Mouse (Mus musculus): ENCODE data around the gene Il27ra.
"Not testable (repeated sequence)": the region's sequence is repeated elsewhere in the genome, so short reads cannot be mapped to it uniquely, and the experiment has no call there.

Il27ra gene

DNA sequence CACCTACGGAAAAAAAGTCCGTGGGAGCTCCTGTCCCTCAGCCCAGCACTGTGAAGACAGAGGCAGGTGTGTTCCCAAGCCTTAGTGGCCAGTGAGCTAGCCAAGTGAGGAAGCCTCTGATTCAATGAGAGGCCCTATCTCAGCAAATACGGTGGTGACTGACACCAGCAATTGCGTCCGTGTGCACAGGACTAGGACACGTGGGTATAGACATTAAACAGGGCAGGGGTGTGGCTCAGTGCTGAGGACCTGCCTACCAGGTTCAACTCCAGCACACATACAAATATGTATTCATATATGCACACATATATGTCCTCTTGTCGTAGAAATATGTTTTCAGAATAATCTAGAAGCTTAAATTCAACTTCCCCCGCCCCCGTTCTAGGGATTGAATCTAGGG lies 22.7 kb downstream of the Il27ra start:
- DNase-seq (ENCODE audit: low spot score) = no peak

GRCm38 (mm10) chr8:84015833-84016232 lies 26.6 kb downstream of the Il27ra start:
- DNase-seq (ENCODE audit: low spot score) = no peak

DNA sequence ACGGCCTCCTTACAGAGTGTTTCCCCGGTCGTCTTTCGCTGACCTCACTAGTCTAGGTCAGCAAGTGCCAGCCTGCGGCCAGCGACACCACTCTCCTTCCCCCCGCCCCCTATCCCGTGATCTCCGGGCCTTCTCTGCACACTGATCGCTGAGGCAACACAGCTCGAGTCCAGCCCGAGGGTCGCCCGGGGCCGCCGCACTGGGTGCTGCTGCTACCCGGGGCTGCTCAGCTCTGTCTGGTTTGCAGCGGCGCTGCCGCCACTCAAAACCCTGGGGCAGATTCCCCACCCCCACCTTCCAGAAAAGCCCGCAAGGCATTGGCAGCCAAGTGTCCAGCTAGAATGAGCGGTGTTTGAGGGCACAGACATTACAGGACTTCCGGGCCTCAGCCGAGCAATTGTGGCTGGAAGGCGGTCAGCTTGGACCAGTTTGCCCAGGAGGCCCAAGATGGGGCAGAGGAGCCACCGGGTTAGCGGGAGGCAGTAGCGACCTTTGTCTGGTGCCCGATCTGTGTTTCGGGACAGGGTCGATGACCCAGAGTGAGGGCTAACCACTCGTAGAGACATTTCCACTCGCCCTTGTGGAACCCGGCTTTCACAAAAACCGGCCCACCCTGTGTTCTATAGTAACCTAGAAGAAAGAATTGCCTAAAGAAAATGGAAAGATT lies 29.8 kb downstream of the Il27ra start:
- DNase-seq (ENCODE audit: low spot score) = no peak

DNA sequence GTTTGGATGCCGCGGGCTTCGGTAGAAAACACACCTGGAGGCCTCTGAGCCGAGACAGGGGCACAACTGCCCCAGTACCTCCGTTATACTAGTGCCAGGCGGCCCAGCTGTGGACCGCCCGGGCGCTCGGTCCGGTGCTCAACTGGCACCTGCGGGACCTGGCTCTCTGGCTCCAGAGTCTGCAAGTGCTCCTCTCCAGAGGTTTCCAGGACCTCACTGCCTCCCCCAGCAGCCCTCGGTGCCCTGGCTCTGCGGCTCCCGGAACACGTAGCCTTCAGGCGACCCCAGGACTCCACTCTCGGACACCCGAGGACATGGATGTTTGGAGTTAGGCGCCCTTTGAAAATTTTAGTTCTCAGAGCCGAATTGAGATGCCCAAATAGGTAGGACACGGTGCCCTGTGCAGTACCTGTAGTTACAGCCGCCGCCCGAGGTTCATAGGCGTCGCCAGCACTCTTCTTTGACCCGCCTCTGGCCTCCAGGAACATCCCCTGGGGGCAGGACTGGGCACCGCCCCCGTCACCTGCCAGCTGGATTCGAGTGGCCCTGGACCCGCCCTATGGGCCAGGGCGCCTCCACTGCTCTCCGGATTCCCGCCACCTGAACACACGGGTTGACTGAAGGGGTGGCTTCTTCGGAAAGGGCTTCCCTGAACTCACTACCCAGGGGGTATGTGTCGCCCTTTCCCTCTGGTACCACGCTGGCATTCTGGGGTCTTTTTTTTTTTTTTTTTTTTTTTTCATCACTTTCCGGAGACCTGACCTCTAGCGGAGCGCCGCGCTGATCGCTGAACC lies 30.5 kb downstream of the Il27ra start, which contains the start of gene 2210011C24Rik:
Gene 2210011C24Rik, minus strand, starts transcription at position 467 of the 794 bp plus-strand sequence.
- no peak for DNase-seq (ENCODE audit: low spot score)

DNA sequence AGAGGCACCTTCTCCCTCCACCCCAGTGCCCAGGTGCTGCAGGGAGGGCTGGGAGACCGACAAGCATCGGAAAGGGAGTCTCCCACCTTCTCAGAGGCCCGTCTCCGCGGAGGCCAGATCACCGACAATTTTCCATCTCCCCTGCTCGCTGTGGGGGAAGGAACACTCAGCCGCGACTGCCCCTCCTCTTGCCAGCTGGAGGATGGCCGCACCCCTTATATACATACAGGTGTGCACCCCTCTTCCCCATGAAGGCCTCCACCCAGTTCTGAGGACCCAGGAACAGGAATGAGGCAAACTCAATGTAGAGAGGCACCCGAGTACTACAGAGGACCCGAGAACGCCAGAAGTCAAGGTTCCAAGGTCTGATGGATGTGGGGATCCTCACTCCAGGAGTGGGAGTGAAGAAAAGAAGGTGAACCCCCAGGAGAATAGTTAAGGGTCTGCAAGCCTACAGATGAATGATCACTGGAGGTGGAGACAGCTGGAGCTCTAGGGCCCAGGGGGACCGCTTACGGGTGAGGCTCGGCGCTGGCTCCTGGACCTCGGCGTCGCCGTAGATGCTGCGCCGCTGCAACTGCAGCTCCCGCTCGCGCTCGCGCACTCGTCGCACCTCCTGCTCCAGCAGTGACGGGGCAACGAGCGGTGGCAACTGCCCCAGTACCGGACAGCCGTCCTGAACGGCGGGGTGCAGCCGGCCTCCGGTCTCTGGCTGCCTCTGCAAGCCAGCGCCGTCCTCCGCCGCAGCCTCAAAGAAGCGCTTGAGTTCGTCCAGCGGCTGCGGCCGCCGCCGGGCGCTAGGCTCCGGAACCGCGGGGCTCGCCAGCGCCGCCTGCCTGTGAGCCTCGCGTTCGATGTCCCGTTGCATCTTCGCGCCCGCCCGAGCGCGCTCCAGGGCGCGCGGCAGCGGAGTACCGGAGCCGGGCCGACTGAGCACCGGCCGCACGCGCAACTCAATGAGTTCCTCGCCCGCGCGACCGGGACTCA lies 31.5 kb downstream of the Il27ra start:
- DNase-seq (ENCODE audit: low spot score) = peak; percentile 65

GRCm38 (mm10) chr8:84009876-84010275 lies 32.5 kb downstream of the Il27ra start:
- peak; percentile 86 for DNase-seq (ENCODE audit: low spot score)

DNA sequence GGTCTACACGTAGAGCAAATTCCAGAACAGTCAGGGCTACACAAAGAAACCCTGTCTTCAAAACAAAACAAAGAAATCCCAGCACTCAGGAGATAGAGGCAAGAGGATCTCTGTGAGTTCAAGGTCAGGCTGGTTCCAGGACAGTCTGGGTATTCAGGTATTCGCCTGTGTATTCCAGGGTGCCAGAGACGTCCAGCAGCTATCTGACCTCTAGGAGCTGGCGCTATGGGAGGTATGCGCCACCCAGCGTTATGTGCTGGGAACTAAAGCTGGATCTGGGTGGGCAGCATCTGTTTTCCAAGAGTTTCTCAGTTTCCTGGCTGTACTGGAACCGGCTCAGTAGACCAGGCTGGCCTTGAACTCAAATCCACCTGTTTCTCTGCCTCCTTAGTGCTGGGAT lies 34.0 kb downstream of the Il27ra start:
- DNase-seq (ENCODE audit: low spot score) = no peak

- DNase-seq (ENCODE audit: low spot score) = not testable (repeated sequence)
Observed at GRCm38 (mm10) chr8:84005502-84005901, 36.9 kb downstream of the Il27ra start.

DNA sequence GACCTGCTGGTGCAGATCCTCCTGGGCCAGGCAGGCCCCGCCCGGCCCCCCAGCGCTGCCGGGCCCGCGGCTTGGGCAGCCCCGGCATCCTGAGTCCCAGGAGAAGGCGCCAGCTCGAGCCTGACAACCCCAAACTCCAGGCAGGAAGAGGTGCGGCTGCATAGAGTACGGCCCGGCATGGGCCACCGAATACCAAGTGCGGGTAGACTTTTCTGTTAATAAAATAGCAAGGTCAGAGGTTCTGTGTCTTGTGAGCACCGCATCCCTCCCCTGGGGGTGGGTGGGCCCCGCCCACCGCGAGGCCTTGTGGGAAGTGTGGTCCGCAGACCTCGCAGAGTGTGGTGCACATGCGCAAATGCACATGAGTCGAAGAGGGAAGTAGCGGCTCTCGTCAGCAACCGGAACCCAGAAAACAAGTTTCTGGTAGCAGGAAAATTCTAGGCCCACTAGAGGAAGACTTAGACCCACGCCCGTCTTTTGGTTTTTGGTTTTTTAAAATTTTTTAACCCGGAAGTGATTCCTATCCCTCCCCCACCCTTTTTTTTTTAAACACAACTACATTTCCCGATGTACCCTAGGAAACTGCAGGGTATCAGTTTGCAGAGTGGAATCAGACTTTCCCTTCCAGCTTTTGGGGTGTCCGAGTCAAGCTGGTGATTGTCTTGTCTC lies 37.7 kb downstream of the Il27ra start:
- peak; percentile 95 for DNase-seq (ENCODE audit: low spot score)

GRCm38 (mm10) chr8:84003612-84004246 lies 38.7 kb downstream of the Il27ra start:
- no peak for DNase-seq (ENCODE audit: low spot score)

DNA sequence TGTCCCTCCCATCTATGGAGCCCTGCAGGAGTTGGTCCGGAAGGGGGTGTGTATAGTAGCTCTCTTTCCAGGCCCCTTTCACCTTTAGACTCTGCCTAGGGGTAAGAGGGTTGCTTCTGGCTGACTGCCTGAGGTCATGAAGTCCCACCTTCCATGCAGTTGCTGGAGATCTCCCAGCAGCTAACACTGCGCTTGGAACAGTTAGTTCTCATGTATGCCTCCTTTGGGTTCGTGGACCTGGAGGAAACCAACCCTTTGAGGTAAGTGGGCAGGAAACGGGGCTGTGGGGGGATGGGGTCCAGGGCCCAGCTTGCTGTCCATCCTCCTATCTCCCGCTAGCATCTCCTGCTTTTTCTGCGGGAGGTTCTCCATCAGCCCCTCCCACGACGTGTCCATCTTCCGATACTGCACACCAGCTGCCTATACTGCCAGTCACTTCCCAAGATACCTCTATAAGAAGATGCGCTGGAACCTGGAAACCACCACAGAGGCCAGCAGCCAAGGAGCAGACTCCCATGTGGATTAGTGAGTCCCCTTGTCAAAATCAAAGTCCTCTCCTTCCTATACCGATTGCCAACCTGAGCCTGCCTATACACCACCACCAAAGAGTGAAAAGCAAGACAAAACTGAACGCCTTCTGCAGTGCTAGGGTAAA lies 39.3 kb downstream of the Il27ra start:
- DNase-seq (ENCODE audit: low spot score) = no peak

DNA sequence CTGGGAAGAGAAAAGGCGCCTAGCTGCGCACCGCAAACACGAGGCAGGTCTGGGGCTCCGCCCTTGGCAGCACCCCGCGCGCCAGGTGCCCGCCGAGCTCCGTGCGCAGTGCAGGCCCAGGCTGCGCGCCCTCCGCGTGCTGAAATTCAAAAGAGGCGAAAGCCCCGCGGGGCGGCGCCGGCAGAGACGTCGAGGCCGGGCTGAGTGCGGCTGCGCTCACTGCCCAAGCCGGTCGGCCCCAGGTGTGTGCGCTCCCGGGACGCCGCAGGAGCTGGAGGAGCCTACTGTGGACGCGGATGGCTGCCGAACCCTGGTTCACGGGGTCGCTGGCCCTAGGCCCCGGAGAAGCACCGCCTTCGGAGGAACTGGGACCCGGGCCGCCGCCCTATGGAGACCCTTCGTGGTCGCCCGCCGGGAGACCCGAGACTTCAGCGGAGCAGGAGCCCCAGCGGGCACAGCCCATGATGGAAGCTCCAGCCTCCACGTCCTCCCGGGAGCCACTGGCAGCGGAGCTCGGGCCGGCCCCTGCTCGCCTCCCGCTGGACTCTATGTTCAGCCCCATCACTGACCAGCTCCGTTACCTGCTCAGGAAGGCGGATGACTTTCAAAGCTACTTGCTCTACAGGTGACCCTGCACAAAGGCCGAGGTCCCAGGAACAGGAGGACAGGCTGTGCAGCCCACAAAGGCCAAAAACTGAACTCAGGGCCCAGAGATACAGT lies 40.9 kb downstream of the Il27ra start, which contains the start of gene 1700067K01Rik:
Gene 1700067K01Rik, plus strand, starts transcription at position 222 of the 720 bp plus-strand sequence.
- DNase-seq (ENCODE audit: low spot score) = no peak

GRCm38 (mm10) chr8:83999825-84000224 lies 42.6 kb downstream of the Il27ra start:
- DNase-seq (ENCODE audit: low spot score) = no peak

DNA sequence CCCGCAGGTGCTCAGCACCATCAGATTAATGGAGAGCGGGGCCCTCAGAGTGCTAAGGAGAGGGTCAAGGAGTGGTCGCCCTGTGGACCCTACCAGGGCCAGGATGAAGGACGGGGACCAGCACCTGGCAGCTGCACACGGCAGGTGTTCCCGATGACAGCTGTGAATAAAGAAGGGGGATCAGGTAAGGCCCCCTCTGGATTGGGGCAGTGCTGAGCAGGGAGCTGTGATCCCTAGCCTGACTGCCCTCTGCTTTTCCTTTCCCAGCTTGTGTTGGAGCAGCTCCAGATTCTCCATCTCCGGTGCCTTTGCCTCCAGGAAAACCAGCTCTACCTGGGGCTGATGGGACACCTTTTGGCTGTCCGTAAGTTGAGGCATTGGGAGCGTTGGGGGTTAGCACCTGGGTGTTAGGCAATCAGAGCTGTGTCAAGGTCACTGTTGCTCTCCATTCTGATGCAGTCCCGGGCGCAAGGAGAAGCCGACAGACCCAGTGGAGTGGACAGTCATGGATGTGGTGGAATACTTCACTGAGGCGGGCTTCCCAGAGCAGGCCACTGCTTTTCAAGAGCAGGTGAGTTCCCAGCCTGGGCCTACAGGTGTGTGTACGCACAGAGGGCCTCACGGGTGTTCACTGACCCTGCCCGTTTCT lies 43.2 kb downstream of the Il27ra start:
- no peak for DNase-seq (ENCODE audit: low spot score)

DNA sequence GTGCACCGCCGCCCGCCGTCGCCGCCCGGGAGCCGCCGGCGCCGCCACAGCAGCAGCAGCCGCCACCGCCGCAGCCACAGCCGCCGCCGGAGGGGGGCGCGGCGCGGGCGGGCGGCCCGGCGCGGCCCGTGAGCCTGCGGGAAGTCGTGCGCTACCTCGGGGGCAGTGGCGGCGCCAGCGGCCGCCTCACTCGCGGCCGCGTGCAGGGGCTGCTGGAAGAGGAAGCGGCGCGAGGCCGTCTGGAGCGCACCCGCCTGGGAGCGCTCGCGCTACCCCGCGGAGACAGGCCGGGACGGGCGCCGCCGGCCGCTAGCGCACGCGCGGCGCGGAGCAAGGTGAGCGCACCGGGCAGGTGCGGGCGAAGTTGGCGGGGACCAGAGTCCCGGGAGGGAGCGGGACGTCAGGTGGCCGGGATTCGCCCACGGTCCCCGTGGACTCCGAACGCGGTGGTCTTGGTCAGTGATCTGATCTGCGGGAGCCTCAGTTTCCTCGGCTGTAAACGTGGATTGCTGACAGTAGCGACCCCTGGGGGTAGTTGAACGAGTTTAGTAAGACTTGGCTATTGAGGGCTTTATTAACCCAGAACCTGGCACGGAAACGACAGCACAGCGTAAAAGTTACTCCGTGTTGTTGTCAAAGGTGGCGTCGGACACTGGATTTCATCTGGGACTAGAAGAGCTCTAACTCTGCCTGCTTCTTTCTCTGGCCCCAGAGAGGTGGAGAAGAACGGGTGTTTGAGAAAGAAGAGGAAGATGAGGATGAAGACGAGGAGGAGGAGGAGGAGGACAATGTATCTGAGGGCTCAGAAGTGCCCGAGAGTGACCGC lies 43.9 kb downstream of the Il27ra start:
- DNase-seq (ENCODE audit: low spot score) = no peak

GRCm38 (mm10) chr8:83997511-83998141 lies 44.8 kb downstream of the Il27ra start, which contains the start of gene Samd1:
Gene Samd1 (plus strand): TSS chr8:83997672.
- no peak for DNase-seq (ENCODE audit: low spot score)

DNA sequence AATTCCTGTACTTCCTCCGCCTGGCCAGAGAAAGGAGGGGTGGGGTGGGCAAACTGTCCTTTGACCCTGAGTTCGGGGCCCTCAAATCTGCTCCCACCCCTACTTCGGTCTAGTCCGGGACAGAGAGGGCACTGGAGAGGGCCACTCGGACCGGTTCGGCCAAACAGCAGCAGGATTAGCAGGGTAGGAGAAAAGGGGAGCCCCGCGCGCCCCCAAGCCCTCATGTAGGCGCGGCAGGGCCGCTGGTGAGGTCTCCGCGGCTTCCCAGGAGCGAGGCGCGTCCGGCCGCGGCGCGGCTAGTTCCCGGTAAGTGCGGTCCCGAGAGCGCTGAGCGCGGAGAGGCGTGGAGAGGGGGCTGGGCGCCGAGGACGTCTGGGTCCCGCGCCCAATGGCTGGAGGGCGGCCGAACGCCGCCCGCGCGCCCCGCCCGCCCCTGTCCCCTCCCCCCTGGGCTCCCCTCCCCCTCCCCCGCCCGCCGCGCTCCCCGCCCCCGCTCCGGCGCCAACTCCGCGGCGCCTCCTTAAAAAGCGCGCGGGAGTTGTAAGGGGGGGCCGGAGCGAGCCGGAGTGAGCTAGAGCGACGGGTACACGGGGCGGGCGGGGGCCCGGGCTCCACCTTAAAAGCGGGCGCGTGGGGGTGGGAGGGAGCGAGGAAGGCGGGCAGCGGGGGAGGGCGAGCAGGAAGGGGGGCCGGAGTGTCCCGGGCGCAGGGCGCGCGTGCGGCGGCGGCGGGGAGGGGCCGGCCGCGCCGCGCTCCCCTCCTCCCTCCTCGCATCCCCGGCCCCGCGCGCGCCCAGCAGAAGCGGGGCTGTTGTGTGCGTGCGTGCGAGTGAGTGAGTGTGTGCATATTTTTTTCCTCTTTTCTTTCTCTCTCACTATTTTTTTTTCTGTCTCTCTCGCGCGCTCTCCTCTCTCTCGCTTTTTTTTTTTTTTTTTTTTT lies 45.6 kb downstream of the Il27ra start:
- DNase-seq (ENCODE audit: low spot score) = peak; percentile 80

Measured in layer of hippocampus, adult 11-12 months (tissue).